Mouse (Mus musculus) erythroblast, embryonic 14.5 days (primary cell): ENCODE data around the gene Oscp1. TPM values are rescaled to one million over a fixed set of nuclear protein-coding genes. Genes with fewer than 3 reads are reported as not detected.

ENCODE experiments used
- H3K27me3 ChIP-seq: 2 replicates; pipeline ENCODE4 v1.6.1; 2012; ENCODE audit warnings: inconsistent platforms; ENCODE audit not compliant: control insufficient read depth
- H3K36me3 ChIP-seq: 2 replicates; pipeline ENCODE4 v1.6.1; 2012; ENCODE audit warnings: mild to moderate bottlenecking, inconsistent platforms; ENCODE audit not compliant: control insufficient read depth
- H3K4me1 ChIP-seq: 2 replicates; pipeline ENCODE4 v1.6.1; 2012; ENCODE audit warnings: inconsistent platforms; ENCODE audit not compliant: control insufficient read depth
- H3K4me3 ChIP-seq: replicated peaks from 2 replicates; pipeline ENCODE3; 2012; ENCODE audit warnings: moderate library complexity, mild to moderate bottlenecking, inconsistent platforms
- H3K9me3 ChIP-seq: 2 replicates; pipeline ENCODE4 v1.6.1; 2012; ENCODE audit warnings: low read length, inconsistent platforms, mixed read lengths; ENCODE audit not compliant: control insufficient read depth
- GATA1 ChIP-seq: IDR thresholded peaks from 2 replicates; pipeline ENCODE4 v1.6.1; 2012; ENCODE audit warnings: low read length, inconsistent platforms, mixed read lengths
- TAL1 ChIP-seq: IDR thresholded peaks from 3 replicates; pipeline ENCODE4 v1.6.1; 2012; ENCODE audit warnings: low read length, inconsistent platforms, mixed read lengths
- polyA plus RNA-seq: library from polyadenylated mRNA; stranded (reverse); fragments of >175 nt; gene quantifications from 2 replicates; pipeline ENCODE4 v1.2.3, GENCODE M21; 2012

The Oscp1 gene
- polyA plus RNA-seq, 1 experiment: not detected

- H3K36me3 ChIP-seq: peaks cover 82% of the 10 kb centered on the region
- H3K4me1 ChIP-seq: no peaks in the 10 kb centered on the region
- H3K4me3 ChIP-seq: no peak overlapping the region
- TF ChIP-seq TAL1 (no peak), GATA1 (no peak)
- H3K27me3 ChIP-seq: no peaks in the 10 kb centered on the region
- no peaks in the 10 kb centered on the region for H3K9me3 ChIP-seq
Observed at GRCm38 (mm10) chr4:126132636-126133264, 74.4 kb downstream of the Oscp1 start.

- Histone ChIP-seq H3K9me3 (no peaks in the 10 kb centered on the region), H3K4me3 (no peak overlapping the region), H3K4me1 (no peaks in the 10 kb centered on the region), H3K36me3 (peaks cover 82% of the 10 kb centered on the region), H3K27me3 (no peaks in the 10 kb centered on the region)
- TF ChIP-seq TAL1: no peak
- TF ChIP-seq GATA1: no peak
Observed at GRCm38 (mm10) chr4:126134236-126134635, 75.9 kb downstream of the Oscp1 start.

- Histone ChIP-seq H3K27me3 (no peaks in the 10 kb centered on the region), H3K36me3 (peaks cover 82% of the 10 kb centered on the region), H3K9me3 (no peaks in the 10 kb centered on the region), H3K4me1 (no peaks in the 10 kb centered on the region), H3K4me3 (no peak overlapping the region)
- no peak for TF ChIP-seq GATA1
- TF ChIP-seq TAL1: no peak
Observed at GRCm38 (mm10) chr4:126134639-126135038, 76.3 kb downstream of the Oscp1 start.

- no peaks in the 10 kb centered on the region for H3K9me3 ChIP-seq
- H3K36me3 ChIP-seq: peaks cover 66% of the 10 kb centered on the region
- H3K4me3 ChIP-seq: no peak overlapping the region
- no peak for TF ChIP-seq TAL1
- no peak for TF ChIP-seq GATA1
- H3K4me1 ChIP-seq: no peaks in the 10 kb centered on the region
- no peaks in the 10 kb centered on the region for H3K27me3 ChIP-seq
Observed at GRCm38 (mm10) chr4:126137773-126138172, 79.4 kb downstream of the Oscp1 start.

- 0 out of 2 replicates have a peak, but pooled peaks cover 1% of the 10 kb centered on the region for H3K27me3 ChIP-seq
- no peaks in the 10 kb centered on the region for H3K4me1 ChIP-seq
- H3K9me3 ChIP-seq: no peaks in the 10 kb centered on the region
- no peak overlapping the region for H3K4me3 ChIP-seq
- H3K36me3 ChIP-seq: peaks cover 41% of the 10 kb centered on the region
- TF ChIP-seq GATA1 (no peak), TAL1 (no peak)
Observed at GRCm38 (mm10) chr4:126141021-126141420, 82.7 kb downstream of the Oscp1 start.

Other genes starting within 250 kb of the Oscp1 start
- gene Csf3r, start 34.0 kb upstream of the Oscp1 start, polyA plus RNA-seq: 0.04 and 0.11 TPM in 2 replicates
- gene Mrps15, start 11.6 kb upstream of the Oscp1 start, polyA plus RNA-seq: 12.6 and 15.9 TPM in 2 replicates
- 0.74 and 0.84 TPM in 2 replicates for gene Lsm10, start 38.1 kb downstream of the Oscp1 start, polyA plus RNA-seq
- 4.2 and 4.6 TPM in 2 replicates for gene Stk40, start 45.4 kb downstream of the Oscp1 start, polyA plus RNA-seq
- gene Eva1b, start 89.2 kb downstream of the Oscp1 start, polyA plus RNA-seq: 0.20 and 0.22 TPM in 2 replicates
- gene Sh3d21, start 104.9 kb downstream of the Oscp1 start, polyA plus RNA-seq: 0.03 and 0.05 TPM in 2 replicates
- gene Thrap3, start 144.2 kb downstream of the Oscp1 start, polyA plus RNA-seq: 12.8 and 15.5 TPM in 2 replicates
- 2.5 and 2.9 TPM in 2 replicates for gene Map7d1, start 197.8 kb downstream of the Oscp1 start, polyA plus RNA-seq
- 1.3 and 2.0 TPM in 2 replicates for gene Trappc3, start 203.8 kb downstream of the Oscp1 start, polyA plus RNA-seq
- gene Col8a2, start 228.2 kb downstream of the Oscp1 start, polyA plus RNA-seq: not detected in 2 replicates